Mouse (Mus musculus) MEL (cell line): ENCODE measurements around the gene Prdm12.

Experiments
- HCFC1 ChIP-seq: IDR thresholded peaks from 2 replicates; pipeline ENCODE4 v1.6.1; 2012; ENCODE audit warnings: low read depth, mild to moderate bottlenecking, inconsistent platforms, low read length, improper control_type of control experiment, moderate library complexity
- JUND ChIP-seq: IDR thresholded peaks from 2 replicates; pipeline ENCODE4 v1.6.1; 2011; ENCODE audit warnings: low read depth, mild to moderate bottlenecking, improper control_type of control experiment, low read length
- POLR2AphosphoS2 ChIP-seq: IDR thresholded peaks from 2 replicates; pipeline ENCODE4 v1.6.1; 2011; ENCODE audit warnings: low read length, improper control_type of control experiment

DNA sequence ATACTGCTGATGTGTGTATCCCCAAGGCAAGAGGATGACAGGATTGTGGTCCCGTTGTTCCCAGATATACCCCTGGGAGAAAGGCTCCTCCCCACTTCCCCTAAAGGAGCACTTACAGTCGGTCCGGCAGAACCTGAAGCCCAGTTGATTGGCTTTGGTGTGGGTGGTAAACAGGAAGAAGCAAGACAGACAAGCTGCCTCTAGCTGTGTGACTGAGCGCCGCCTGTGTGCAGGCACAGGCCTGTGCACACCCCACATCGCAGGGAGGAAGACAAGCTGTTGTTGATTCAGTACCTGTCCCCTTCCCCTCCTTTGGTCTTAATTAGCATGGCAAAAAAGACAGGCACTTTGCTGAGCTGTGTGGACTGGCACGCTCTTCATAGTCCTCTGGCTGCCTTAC is 26.1 kb upstream of the Prdm12 start:
- TF ChIP-seq HCFC1: no peak
- TF ChIP-seq POLR2AphosphoS2: no peak
- TF ChIP-seq JUND: no peak
